Mouse (Mus musculus) colon, adult 2 months (tissue): ENCODE data around the gene Clca3a1. TPM values are rescaled to one million over a fixed set of nuclear protein-coding genes. Genes with fewer than 3 reads are reported as not detected.

Source experiments
- polyA plus RNA-seq: library from polyadenylated mRNA; depleted of rRNA; stranded (reverse); fragments of >200 nt; gene quantifications from 2 replicates; pipeline ENCODE4 v1.2.3, GENCODE M21; 2012; rRNA removed

Gene Clca3a1
- polyA plus RNA-seq, result 1.6 and 2.2 TPM in 2 replicates

DNA sequence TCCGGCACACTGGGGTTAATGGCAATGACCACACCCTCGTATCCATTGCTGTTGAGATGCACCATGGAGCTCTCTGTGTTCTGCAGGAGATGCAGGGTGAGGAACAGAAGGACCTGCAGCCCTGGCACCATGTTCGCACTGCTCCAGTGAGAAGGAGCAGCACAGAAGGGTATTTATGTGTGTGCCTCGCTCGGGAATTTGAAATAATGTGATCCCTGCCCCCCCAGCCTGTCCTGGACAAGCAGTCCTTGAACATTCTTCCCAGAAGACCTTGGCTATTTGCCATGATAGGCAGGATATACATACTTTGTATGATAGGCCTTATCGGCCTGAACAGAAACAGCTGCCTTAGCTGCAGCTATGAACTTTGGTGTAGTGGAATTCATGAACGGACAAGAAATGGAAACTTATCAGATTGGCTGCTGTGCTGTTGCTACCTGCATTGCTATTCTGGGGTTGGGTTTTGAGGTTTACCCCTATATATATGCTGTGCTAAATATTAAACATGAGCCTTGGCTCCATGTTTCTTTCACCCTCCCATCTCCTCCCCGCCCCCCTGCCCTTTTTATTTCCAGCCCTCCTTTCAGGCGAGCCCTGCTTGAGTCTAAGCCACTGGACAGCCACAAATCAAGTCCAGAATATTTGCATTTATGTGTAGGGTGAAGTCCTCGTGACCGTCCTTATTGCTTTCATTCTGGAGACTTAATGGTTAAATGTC is at the start of gene Clca3a1:
TSS of gene Clca3a1 (minus strand) at position 386 of the 718 bp plus-strand sequence.

DNA sequence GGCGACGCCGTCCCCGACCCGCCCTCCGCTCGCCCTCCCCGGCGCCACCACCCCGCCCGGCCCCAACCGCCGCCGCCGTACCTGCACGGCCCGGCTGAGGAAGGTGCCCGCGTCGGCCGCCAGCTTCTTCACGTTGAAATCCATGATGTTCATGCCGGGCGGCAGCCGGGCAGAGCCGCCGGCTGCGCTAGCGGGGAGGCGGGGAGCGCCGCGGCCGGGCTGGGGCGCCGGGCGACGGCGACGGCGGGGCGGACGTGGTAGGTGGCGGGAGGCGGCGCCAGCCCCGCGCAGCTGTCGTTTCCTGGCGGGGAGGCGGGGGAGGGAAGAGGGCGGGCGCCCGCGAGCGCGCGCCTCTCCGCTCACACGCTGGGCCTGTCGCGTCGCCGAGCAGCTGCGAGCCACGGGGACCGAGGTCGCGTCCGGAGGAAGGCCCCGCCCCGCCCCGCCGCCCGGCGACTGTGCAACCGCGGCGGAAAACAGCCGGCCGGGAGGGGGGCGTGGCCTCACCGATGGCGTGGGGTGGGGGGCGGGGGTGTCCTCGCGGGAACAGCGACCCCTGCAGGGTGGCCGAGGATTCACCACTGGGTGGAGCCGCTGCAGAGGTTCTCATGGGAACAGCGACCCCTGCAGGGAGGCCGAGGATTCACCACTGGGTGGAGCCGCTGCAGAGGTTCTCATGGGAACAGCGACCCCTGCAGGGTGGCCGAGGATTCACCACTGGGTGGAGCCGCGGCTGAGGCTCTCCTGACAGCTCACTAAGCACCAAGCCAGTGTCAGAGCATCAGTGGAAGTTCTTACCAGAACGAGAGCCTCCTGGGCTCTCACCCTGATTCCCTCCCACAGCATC is 40.7 kb downstream of the Clca3a1 start, which contains the start of gene Sh3glb1:
TSS of gene Sh3glb1 (minus strand) at position 435 of the 847 bp plus-strand sequence.

Other genes starting within 250 kb of the Clca3a1 start
- 3.2 and 4.0 TPM in 2 replicates for gene Hs2st1, start 190.8 kb downstream of the Clca3a1 start, polyA plus RNA-seq
- gene Selenof, start 190.7 kb downstream of the Clca3a1 start, polyA plus RNA-seq, result 175 and 206 TPM in 2 replicates
- gene Sh3glb1, start 40.6 kb downstream of the Clca3a1 start, polyA plus RNA-seq, result 14.4 and 20.0 TPM in 2 replicates
- 4.7 and 7.1 TPM in 2 replicates for gene Clca3a2, start 58.5 kb upstream of the Clca3a1 start, polyA plus RNA-seq
- 40.5 and 79.3 TPM in 2 replicates for gene Clca3b, start 88.4 kb upstream of the Clca3a1 start, polyA plus RNA-seq
- gene Clca4b, start 171.6 kb upstream of the Clca3a1 start, polyA plus RNA-seq, result 0.29 and 0.52 TPM in 2 replicates
- gene Clca4a, start 214.1 kb upstream of the Clca3a1 start, polyA plus RNA-seq, result 30.6 and 40.7 TPM in 2 replicates